Mouse (Mus musculus): Measurements from ENCODE around the gene Hsd17b7. TPM values are rescaled to one million over a fixed set of nuclear protein-coding genes. Genes with fewer than 3 reads are reported as not detected.

Gene Hsd17b7
- polyA plus RNA-seq, 2 experiments = 5.5 to 11.0 TPM

DNA sequence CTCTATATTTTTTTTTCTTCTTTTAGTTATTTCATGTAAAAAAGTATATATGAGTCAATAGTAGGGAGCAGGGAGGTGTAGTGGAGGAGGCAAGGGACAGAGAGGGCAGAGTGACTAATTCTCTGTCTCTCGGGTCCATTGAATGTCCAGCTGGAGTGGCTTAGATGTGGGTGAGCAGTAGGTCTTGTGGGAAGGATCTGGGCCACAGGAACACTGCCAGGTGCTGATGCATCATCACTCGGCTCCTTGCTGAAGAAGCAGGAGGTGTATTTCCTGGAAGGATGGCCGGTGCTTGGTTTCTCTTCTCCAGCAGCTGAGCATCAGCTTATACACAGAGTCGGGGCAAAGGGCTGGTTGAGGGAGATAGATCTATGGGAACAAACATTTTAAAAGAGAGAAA is 8.6 kb upstream of the Hsd17b7 start:
- no peak for TF ChIP-seq CTCF (IDR thresholded peaks at IDR 0.05; ENCODE audit: low read depth)
- TF ChIP-seq EP300 (IDR thresholded peaks at IDR 0.05; ENCODE audit: low read depth) = no peak
- H3K27ac ChIP-seq = no peak overlapping the region

DNA sequence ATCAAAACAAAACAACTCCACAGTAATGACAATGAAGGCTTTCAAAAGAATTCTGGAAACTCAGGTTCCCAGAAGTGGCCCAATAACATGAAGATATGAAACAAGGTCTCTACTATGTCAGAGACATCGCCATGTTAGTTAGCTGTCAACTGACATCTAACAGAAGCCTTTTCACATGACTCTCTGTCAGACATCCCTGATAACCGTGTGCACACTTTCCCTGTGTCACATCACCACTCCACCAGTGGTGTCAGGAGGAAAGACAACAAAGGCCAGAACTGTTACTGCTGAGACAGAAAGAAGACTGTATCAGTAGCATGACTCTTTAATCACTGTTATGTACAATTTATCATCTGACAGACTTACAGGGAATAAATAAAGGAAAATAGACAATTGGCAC is 3.0 kb upstream of the Hsd17b7 start:
- H3K4me3 ChIP-seq (ENCODE audit: insufficient read depth in 1 of 2, low read depth in 2 of 2, low read length in 2 of 2) = no peak overlapping the region
- H3K4me2 ChIP-seq (ENCODE audit: low read depth) = no peak overlapping the region
- H3K27me3 ChIP-seq (ENCODE audit: control insufficient read depth, insufficient read depth, low read length) = no peaks in the 10 kb centered on the region
- TF ChIP-seq EP300 (IDR thresholded peaks at IDR 0.05; ENCODE audit: low read depth) (no peak), CTCF (IDR thresholded peaks at IDR 0.05; ENCODE audit: low read depth) (no peak)
- no peaks in the 10 kb centered on the region for H3K36me3 ChIP-seq (replicated peaks; ENCODE audit: control insufficient read depth, insufficient read depth, low read depth)
- H3K27ac ChIP-seq = no peak overlapping the region
- peaks cover 3 to 9% of the 10 kb centered on the region in 2 experiments; a peak in 2 of 4 replicates for H3K4me1 ChIP-seq (replicated peaks; ENCODE audit: control insufficient read depth in 2 of 2, insufficient read depth in 2 of 2, low read length in 1 of 2)
- H3K9me3 ChIP-seq (ENCODE audit: control insufficient read depth, low read length) = no peaks in the 10 kb centered on the region
- H3K9ac ChIP-seq (replicated peaks) = no peak overlapping the region
- no peak for ATAC-seq (ENCODE audit: insufficient read depth)
- DNase-seq (ENCODE audit: low read depth in 3 of 3, low spot score in 3 of 3) = no peak
- WGBS (ENCODE audit: insufficient replicate concordance) = 45% methylated on average over 2 of the region's 2 CpGs

More for the DNA sequence above, 8.6 kb upstream of the Hsd17b7 start:
- Histone ChIP-seq H3K4me2 (ENCODE audit: low read depth) (no peak overlapping the region), H3K36me3 (replicated peaks; ENCODE audit: control insufficient read depth, insufficient read depth, low read depth) (no peaks in the 10 kb centered on the region), H3K4me3 (ENCODE audit: insufficient read depth in 1 of 2, low read depth in 2 of 2, low read length in 2 of 2) (no peak overlapping the region), H3K27me3 (ENCODE audit: control insufficient read depth, insufficient read depth, low read length) (no peaks in the 10 kb centered on the region), H3K9me3 (ENCODE audit: control insufficient read depth, low read length) (no peaks in the 10 kb centered on the region), H3K4me1 (replicated peaks; ENCODE audit: control insufficient read depth in 2 of 2, insufficient read depth in 2 of 2, low read length in 1 of 2) (no peaks in the 10 kb centered on the region), H3K9ac (replicated peaks) (no peak overlapping the region)
- no peak for ATAC-seq (ENCODE audit: insufficient read depth)
- WGBS (ENCODE audit: insufficient replicate concordance) = 60% methylated on average over 4 of the region's 4 CpGs
- no peak for DNase-seq (ENCODE audit: low read depth in 3 of 3, low spot score in 3 of 3)

DNA sequence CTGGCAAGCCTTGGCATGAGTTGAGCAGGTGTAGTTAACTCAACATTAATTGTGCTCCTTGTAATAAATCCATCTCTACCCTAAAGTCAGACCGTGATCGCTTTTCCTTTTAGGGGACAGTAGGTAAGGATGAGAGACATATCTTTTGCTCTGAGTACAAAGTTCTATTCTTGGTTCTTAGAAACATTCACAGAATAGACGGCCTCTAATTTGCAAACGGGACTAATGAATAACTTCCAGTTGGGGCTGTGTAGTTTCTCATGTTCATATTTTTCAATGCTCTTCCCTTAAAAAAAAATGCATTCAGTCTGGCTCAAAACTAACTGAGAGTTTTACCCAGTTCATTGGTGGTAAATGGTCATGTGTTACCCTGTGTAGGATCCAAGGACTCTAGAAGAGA is 1.9 kb upstream of the Hsd17b7 start:
- no peak for TF ChIP-seq EP300 (IDR thresholded peaks at IDR 0.05; ENCODE audit: low read depth)
- TF ChIP-seq CTCF (IDR thresholded peaks at IDR 0.05; ENCODE audit: low read depth) = no peak
- H3K9me3 ChIP-seq (ENCODE audit: control insufficient read depth, low read length) = no peaks in the 10 kb centered on the region
- H3K4me3 ChIP-seq (ENCODE audit: insufficient read depth in 1 of 2, low read depth in 2 of 2, low read length in 2 of 2) = no peak overlapping the region
- no peak overlapping the region for H3K4me2 ChIP-seq (ENCODE audit: low read depth)
- no peaks in the 10 kb centered on the region for H3K27me3 ChIP-seq (ENCODE audit: control insufficient read depth, insufficient read depth, low read length)
- H3K36me3 ChIP-seq (replicated peaks; ENCODE audit: control insufficient read depth, insufficient read depth, low read depth) = no peaks in the 10 kb centered on the region
- H3K27ac ChIP-seq = no peak overlapping the region
- WGBS (ENCODE audit: insufficient replicate concordance) = 75% methylated on average over 4 of the region's 4 CpGs
- peaks cover 3 to 9% of the 10 kb centered on the region in 2 experiments; a peak in 2 of 4 replicates for H3K4me1 ChIP-seq (replicated peaks; ENCODE audit: control insufficient read depth in 2 of 2, insufficient read depth in 2 of 2, low read length in 1 of 2)
- ATAC-seq (ENCODE audit: insufficient read depth) = no peak
- DNase-seq (ENCODE audit: low read depth in 3 of 3, low spot score in 3 of 3) = no peak
- no peak overlapping the region for H3K9ac ChIP-seq (replicated peaks)

DNA sequence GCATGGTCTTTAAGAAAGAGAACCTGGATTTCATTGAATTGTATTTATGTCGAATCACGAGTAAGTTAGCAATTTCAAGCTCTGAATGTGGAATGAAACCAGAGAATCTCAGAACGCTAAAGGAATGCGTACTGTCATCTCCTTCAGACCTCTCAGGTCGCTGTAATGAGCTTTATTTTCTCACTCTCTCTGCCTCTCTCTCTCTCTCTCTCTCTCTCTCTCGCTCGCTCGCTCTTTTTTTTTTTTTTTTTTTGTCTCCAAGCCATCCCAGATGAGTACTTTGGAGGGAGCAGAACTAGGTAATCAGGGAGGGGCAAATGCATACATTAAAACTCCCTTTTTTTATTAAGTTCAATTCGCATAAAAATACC is 460 bp upstream of the Hsd17b7 start:
- peak; percentile 43 for ATAC-seq (ENCODE audit: insufficient read depth)
- H3K27me3 ChIP-seq (ENCODE audit: control insufficient read depth, insufficient read depth, low read length) = no peaks in the 10 kb centered on the region
- peak overlapping the region; percentile 60 for H3K4me3 ChIP-seq (ENCODE audit: insufficient read depth in 1 of 2, low read depth in 2 of 2, low read length in 2 of 2)
- peak overlapping the region; percentile 64 for H3K9ac ChIP-seq (replicated peaks)
- no peaks in the 10 kb centered on the region for H3K9me3 ChIP-seq (ENCODE audit: control insufficient read depth, low read length)
- 1% methylated on average over 9 of the region's 9 CpGs for WGBS (ENCODE audit: insufficient replicate concordance)
- DNase-seq (ENCODE audit: low read depth in 3 of 3, low spot score in 3 of 3) = no peak
- peaks cover 3 to 9% of the 10 kb centered on the region in 2 experiments; a peak in 2 of 4 replicates for H3K4me1 ChIP-seq (replicated peaks; ENCODE audit: control insufficient read depth in 2 of 2, insufficient read depth in 2 of 2, low read length in 1 of 2)
- H3K4me2 ChIP-seq (ENCODE audit: low read depth) = peak overlapping the region; percentile 77
- no peaks in the 10 kb centered on the region for H3K36me3 ChIP-seq (replicated peaks; ENCODE audit: control insufficient read depth, insufficient read depth, low read depth)
- TF ChIP-seq CTCF (IDR thresholded peaks at IDR 0.05; ENCODE audit: low read depth) = no peak
- TF ChIP-seq EP300 (IDR thresholded peaks at IDR 0.05; ENCODE audit: low read depth) = no peak
- H3K27ac ChIP-seq = peak overlapping the region; percentile 9

DNA sequence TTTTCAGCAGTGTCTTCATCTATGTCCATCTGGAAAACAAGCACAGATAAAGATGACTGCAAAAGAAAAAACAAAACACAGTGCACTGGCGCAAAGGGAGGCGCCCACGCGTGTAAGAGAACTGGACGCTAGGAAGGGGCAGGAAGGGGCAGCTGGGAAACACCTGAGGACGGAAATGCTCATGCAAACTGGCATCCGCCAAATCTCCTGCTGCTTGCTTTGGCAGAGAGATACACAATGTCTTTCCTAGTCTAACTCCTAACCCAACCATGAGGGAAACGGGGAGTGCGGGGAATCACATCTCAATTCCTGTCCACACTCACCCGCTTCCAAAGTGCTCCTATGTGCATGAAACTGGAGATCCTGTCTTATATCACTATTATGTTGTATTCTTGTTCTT is 15.9 kb downstream of the Hsd17b7 start:
- Histone ChIP-seq H3K4me2 (ENCODE audit: low read depth) (no peak overlapping the region), H3K9me3 (ENCODE audit: control insufficient read depth, low read length) (no peaks in the 10 kb centered on the region), H3K9ac (replicated peaks) (no peak overlapping the region), H3K27me3 (ENCODE audit: control insufficient read depth, insufficient read depth, low read length) (no peaks in the 10 kb centered on the region), H3K4me3 (ENCODE audit: insufficient read depth in 1 of 2, low read depth in 2 of 2, low read length in 2 of 2) (no peak overlapping the region), H3K36me3 (replicated peaks; ENCODE audit: control insufficient read depth, insufficient read depth, low read depth) (no peaks in the 10 kb centered on the region), H3K4me1 (replicated peaks; ENCODE audit: control insufficient read depth in 2 of 2, insufficient read depth in 2 of 2, low read length in 1 of 2) (no peaks in the 10 kb centered on the region), H3K27ac (no peak overlapping the region)
- DNase-seq (ENCODE audit: low read depth in 3 of 3, low spot score in 3 of 3) (no peak), ATAC-seq (ENCODE audit: insufficient read depth) (no peak)
- 89% methylated on average over 10 of the region's 10 CpGs for WGBS (ENCODE audit: insufficient replicate concordance)
- TF ChIP-seq EP300 (IDR thresholded peaks at IDR 0.05; ENCODE audit: low read depth) (no peak), CTCF (IDR thresholded peaks at IDR 0.05; ENCODE audit: low read depth) (no peak)

Measured in liver, embryonic 14.5 days (tissue).